Mouse (Mus musculus) heart, adult 11 months (tissue): ENCODE results near the gene Fndc7.
"Not testable (repeated sequence)": the region's sequence is repeated elsewhere in the genome, so short reads cannot be mapped to it uniquely, and the experiment has no call there.

Experiments used
- DNase-seq: peaks from one replicate; pipeline ENCODE4 v3.0.0; 2022

The Fndc7 gene

GRCm38 (mm10) chr3:108853266-108853665 lies 36.5 kb downstream of the Fndc7 start:
- no peak for DNase-seq

- peak; percentile 96 for DNase-seq
Measured at GRCm38 (mm10) chr3:108851996-108852697, 37.7 kb downstream of the Fndc7 start.

DNA sequence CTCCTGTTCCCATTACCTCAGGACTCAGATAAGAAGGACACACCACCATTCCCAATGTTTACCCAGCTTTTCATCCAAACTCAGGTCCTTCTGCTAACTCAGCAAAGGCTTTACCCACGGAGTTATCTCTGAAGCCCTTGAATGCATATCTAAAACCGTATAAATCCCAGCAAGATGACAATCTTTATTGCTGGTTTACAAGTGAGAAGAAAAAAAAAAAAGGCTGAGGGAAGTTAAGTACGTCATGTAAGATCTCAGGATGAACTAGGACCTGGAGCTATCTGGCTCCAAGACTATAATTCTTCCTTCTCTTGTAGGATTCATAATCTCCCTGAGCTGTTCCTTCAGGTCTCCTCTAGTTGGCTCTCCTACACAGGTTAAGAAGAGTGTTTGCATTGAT lies 38.3 kb downstream of the Fndc7 start:
- DNase-seq: peak; percentile 30

DNA sequence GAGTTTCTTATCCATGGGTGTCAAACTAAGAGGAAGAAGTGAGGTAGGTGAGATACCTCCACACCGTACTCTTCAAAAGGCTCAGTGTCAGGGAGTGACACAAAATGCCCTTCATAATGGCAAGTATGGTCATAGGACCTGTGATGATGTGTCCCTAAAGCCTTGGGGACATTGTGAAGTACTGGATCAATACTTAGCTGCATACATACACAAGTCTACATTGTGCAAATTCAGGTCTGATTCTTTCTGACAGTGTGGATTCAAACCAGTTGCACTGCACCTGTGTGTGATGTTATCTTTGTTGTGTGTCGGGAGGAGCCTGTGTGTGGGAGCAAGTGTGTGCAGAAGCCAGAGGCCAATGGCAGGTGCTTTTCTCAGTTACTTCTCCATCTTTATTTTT lies 38.7 kb downstream of the Fndc7 start:
- peak; percentile 69 for DNase-seq

DNA sequence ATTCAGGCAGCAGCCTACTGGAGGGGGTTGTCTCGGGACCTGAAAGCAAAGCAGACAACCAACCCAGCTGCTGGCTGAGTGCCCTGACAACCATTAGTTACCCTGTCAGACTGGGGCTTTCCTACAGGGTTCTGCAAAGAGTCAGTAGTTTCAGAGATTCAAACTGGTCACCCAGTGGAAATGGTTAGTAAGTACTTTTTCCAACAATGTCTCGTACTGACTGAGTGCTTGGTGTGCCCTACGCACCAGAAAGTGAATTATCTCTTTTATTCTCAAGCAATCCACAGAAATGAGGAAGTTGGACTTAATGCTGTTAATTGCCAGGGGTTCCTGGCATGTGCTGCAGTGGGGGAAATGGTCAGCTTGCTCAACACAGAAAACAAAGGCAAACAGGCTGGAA lies 39.3 kb downstream of the Fndc7 start:
- DNase-seq: peak; percentile 90

DNA sequence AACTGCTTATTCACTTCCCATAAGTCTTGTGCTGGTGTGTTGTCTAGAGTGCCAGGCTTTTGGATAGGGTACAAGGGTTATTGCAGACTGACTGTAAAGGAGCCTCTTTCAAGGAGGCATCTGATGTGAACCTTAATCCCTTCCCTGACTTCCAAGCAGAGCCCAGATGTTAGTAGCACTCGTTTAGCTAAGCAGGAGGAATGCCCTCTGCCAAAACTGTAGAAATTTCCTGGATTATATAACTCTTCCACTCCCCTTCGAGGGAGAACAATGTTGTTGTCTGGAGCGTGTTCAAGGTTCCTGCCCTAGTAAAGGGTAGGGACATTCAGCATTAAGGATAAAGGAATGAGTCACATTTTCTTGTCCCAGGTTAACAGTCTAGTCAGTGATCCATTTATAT lies 43.2 kb downstream of the Fndc7 start:
- DNase-seq: peak; percentile 87

GRCm38 (mm10) chr3:108844521-108844920 lies 45.3 kb downstream of the Fndc7 start:
- DNase-seq: peak; percentile 85

- peak; percentile 21 for DNase-seq
Measured at GRCm38 (mm10) chr3:108844026-108844425, 45.8 kb downstream of the Fndc7 start.

DNA sequence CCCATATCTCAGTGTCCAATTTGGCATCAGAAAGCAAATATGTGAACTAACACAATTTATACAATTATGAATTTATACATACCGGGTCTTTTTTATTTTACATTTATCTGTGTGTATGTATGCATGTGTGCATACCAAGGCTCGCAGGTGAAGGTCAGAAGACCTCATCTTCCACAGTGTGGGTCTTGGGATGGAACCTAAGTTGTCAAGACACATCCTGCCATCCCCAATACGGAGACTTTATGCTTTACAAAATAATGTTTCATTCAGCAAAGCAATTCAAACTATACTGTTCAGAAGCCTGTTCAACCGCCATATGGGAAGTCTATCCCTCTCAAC lies 49.1 kb downstream of the Fndc7 start:
- DNase-seq: no peak

GRCm38 (mm10) chr3:108840000-108840715 lies 49.6 kb downstream of the Fndc7 start, which contains the start of gene Stxbp3:
TSS of gene Stxbp3 (minus strand) at chr3:108840526.
- peak; percentile 100 for DNase-seq

DNA sequence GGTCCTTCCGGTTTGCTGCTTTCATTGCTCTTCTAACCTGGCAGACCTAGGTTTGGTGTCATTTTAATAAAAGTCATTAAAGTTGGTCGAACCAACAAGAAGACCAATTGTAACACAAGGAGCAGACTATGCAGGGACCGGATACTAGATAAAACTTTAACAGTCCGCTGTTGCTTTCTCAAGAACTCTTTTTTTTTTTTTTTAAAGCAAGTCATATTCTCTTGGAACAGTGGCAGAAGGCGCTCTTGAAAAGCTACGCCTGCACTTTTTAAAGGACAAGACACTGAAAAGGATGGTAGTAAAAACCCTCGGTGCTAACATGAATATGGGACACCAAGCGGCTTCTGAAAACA lies 50.2 kb downstream of the Fndc7 start:
- DNase-seq: no peak

- DNase-seq: no peak
Measured at GRCm38 (mm10) chr3:108838980-108839379, 50.8 kb downstream of the Fndc7 start.

DNA sequence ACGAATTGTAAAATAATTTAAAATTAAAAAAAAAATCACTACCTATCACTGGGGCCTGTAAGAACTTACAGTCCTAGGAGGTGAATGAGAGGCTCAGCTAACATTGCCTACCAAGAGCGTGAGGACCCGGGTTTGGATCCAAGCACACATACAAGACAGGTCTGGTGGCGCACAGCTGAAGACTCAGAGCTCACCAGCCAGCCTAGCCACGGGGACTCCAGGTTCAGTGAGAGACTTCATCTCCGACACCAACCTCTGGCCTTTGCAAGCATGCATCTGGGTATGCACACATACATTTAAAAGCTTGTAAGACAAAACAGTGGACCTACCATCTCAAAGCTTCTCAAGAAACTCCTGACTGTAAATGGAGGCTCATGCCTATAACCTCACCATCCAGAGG lies 52.9 kb downstream of the Fndc7 start:
- peak; percentile 66 for DNase-seq

- not testable (repeated sequence) for DNase-seq
Measured at GRCm38 (mm10) chr3:108833717-108834116, 56.1 kb downstream of the Fndc7 start.

GRCm38 (mm10) chr3:108831750-108832149 lies 58.1 kb downstream of the Fndc7 start:
- peak; percentile 79 for DNase-seq

DNA sequence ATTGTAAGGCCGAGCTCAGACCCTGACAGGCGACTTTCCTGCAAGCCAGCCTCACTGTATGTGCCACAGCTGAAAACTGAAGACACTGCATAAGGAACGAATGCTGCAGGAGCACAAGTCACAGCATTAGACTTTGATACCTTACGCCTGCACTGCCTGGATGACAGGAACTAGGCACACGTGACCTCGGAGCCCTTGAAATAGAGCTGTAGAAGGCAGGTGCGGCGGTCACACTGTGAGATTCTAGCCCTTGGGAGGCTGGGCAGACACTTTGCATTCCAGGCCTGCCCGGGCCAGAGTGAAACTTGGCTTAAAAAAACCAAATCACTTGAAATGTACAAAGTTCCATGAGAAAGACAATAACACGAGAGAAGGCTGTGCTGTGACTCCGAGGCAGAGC lies 59.3 kb downstream of the Fndc7 start:
- peak; percentile 86 for DNase-seq

DNA sequence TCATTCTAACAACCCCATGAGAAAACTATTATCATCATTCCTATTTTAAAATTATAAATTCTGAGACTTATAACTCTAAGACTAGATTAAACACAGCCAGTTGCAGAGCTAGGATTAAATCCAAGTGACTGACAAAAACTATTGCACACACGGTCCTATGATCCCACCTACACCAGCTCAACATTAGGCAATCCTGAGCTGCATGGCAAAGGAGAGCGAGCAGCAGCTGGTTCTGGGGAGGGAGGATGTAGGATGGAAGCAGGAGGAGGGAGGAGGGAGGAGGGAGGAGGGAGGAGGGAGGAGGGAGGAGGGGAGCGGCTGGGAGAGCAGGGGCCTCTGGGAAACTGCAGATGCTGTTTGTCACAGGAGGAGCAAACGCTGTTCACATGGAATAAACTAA lies 74.2 kb downstream of the Fndc7 start:
- no peak for DNase-seq

DNA sequence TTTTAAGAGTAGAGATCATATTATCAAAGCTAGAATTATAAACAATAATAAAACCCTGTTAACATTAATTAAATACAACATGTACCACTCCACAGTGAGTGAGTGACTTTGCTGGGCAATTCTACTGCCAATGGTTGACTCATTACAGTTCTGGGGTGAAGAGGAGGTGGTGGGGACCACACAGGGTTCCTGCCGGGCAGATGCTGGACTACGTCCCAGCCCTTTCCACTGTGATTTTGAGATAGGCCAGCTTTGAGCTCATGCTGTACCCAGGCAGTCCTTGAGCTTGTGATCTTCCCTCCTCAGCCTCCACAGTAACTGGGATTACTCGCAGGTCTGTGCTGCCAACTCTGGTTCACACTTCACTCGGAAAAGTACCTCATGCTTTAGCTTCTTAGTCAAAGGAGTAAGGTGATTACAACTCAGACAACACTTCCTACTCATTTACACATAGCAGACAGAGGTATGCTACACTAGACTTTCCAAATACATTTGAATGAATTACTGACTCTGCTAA lies 79.0 kb downstream of the Fndc7 start:
- peak; percentile 62 for DNase-seq

DNA sequence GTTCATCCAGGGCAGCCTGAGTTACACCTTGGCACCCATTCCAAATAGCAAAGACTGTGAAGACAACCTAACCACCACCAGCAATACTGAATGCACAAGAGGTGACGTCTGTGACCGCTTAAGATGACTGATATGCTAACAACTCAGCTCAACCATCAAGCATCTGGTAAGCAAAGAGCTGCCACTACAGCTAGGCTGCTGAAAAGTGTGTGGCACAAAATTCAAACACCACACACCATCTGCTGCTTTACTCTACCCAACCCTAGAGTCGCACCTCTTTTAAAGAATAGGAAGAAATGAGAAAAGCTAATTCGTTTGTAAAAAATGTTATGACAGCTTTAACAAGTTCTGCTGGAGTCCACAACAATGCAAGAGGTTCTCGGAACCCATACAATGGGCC lies 84.2 kb downstream of the Fndc7 start:
- DNase-seq: no peak
